Mouse (Mus musculus): Measurements from ENCODE around the gene Cers5. TPM values are rescaled to one million over a fixed set of nuclear protein-coding genes. Genes with fewer than 3 reads are reported as not detected.
"Not testable (repeated sequence)": the region's sequence is repeated elsewhere in the genome, so short reads cannot be mapped to it uniquely, and the experiment has no call there.

Cers5 gene
- 64.7 and 68.7 TPM in 2 replicates for polyA plus RNA-seq (2014; fragmentation: Nextera tagmentation; extraction: Ambion mirVana)

GRCm38 (mm10) chr15:99772881-99772924 is at the start of gene Cers5:
Gene Cers5, minus strand, starts transcription at chr15:99772885.
- Histone ChIP-seq H3K27ac (ENCODE audit: low read depth) (peak within 1 kb of the TSS; percentile 93), H3K9ac (ENCODE audit: low read length) (peak within 1 kb of the TSS; percentile 77), H3K4me1 (replicated peaks; ENCODE audit: control insufficient read depth, insufficient read depth, low read length) (peaks cover 19% of the 10 kb centered on the region; the same call in 1 of the 2 replicates), H3K4me3 (ENCODE audit: low read depth, low read length) (peak within 1 kb of the TSS; percentile 66), H3K4me2 (ENCODE audit: low read length) (peak within 1 kb of the TSS; percentile 90)
- not testable (repeated sequence) for H3K36me3 ChIP-seq (ENCODE audit: control insufficient read depth, insufficient read depth, low read length); H3K9me3 ChIP-seq (ENCODE audit: control insufficient read depth, low read length); H3K27me3 ChIP-seq (replicated peaks; ENCODE audit: control insufficient read depth, insufficient read depth, low read length); DNase-seq (ENCODE audit: low spot score); ATAC-seq (replicated peaks; ENCODE audit: low FRiP score, low TSS enrichment, low read depth)

GRCm38 (mm10) chr15:99819621-99820279 is 47.1 kb upstream of the Cers5 start:
- peak; percentile 69 for DNase-seq (ENCODE audit: low spot score)
- ATAC-seq (replicated peaks; ENCODE audit: low FRiP score, low TSS enrichment, low read depth), result 0 out of 2 replicates have a peak, but pooled peaks have one; percentile 56
- WGBS, result 18% methylated on average over 14 of the region's 14 CpGs
- no peaks in the 10 kb centered on the region for H3K27me3 ChIP-seq (replicated peaks; ENCODE audit: control insufficient read depth, insufficient read depth, low read length)
- H3K4me1 ChIP-seq (replicated peaks; ENCODE audit: control insufficient read depth, insufficient read depth, low read length), result peaks cover 16% of the 10 kb centered on the region; the same call in 1 of the 2 replicates
- no peaks in the 10 kb centered on the region for H3K9me3 ChIP-seq (ENCODE audit: control insufficient read depth, low read length)
- peaks cover 17% of the 10 kb centered on the region for H3K36me3 ChIP-seq (ENCODE audit: control insufficient read depth, insufficient read depth, low read length)
- H3K4me2 ChIP-seq (ENCODE audit: low read length), result peak overlapping the region; percentile 67
- peak overlapping the region; percentile 62 for H3K4me3 ChIP-seq (ENCODE audit: low read depth, low read length)
- H3K9ac ChIP-seq (ENCODE audit: low read length), result peak overlapping the region; percentile 71
- H3K27ac ChIP-seq (ENCODE audit: low read depth), result peak overlapping the region; percentile 94

- Histone ChIP-seq H3K4me2 (ENCODE audit: low read length) (peak overlapping the region; percentile 67), H3K27me3 (replicated peaks; ENCODE audit: control insufficient read depth, insufficient read depth, low read length) (no peaks in the 10 kb centered on the region), H3K9me3 (ENCODE audit: control insufficient read depth, low read length) (no peaks in the 10 kb centered on the region), H3K9ac (ENCODE audit: low read length) (peak overlapping the region; percentile 71), H3K36me3 (ENCODE audit: control insufficient read depth, insufficient read depth, low read length) (peaks cover 17% of the 10 kb centered on the region), H3K4me1 (replicated peaks; ENCODE audit: control insufficient read depth, insufficient read depth, low read length) (peaks cover 16% of the 10 kb centered on the region; the same call in 1 of the 2 replicates), H3K27ac (ENCODE audit: low read depth) (peak overlapping the region; percentile 94), H3K4me3 (ENCODE audit: low read depth, low read length) (peak overlapping the region; percentile 62)
- no peak for ATAC-seq (replicated peaks; ENCODE audit: low FRiP score, low TSS enrichment, low read depth)
- DNase-seq (ENCODE audit: low spot score), result no peak
- 22% methylated on average over 6 of the region's 6 CpGs for WGBS
These were observed 46.4 kb upstream of the Cers5 start for GRCm38 (mm10) chr15:99819109-99819440.

- peaks cover 17% of the 10 kb centered on the region for H3K36me3 ChIP-seq (ENCODE audit: control insufficient read depth, insufficient read depth, low read length)
These were observed 45.8 kb upstream of the Cers5 start for GRCm38 (mm10) chr15:99818321-99819108.

GRCm38 (mm10) chr15:99817343-99818235 is 44.9 kb upstream of the Cers5 start:
- DNase-seq (ENCODE audit: low spot score), result no peak
- 17% methylated on average over 8 of the region's 8 CpGs for WGBS
- H3K9ac ChIP-seq (ENCODE audit: low read length), result peak overlapping the region; percentile 71

More at GRCm38 (mm10) chr15:99818321-99819108, 45.8 kb upstream of the Cers5 start:
- no peak for ATAC-seq (replicated peaks; ENCODE audit: low FRiP score, low TSS enrichment, low read depth)
- peak overlapping the region; percentile 71 for H3K9ac ChIP-seq (ENCODE audit: low read length)
- H3K27me3 ChIP-seq (replicated peaks; ENCODE audit: control insufficient read depth, insufficient read depth, low read length), result no peaks in the 10 kb centered on the region
- peak overlapping the region; percentile 62 for H3K4me3 ChIP-seq (ENCODE audit: low read depth, low read length)
- peak overlapping the region; percentile 94 for H3K27ac ChIP-seq (ENCODE audit: low read depth)
- H3K9me3 ChIP-seq (ENCODE audit: control insufficient read depth, low read length), result no peaks in the 10 kb centered on the region
- H3K4me2 ChIP-seq (ENCODE audit: low read length), result peak overlapping the region; percentile 67
- H3K4me1 ChIP-seq (replicated peaks; ENCODE audit: control insufficient read depth, insufficient read depth, low read length), result peaks cover 15% of the 10 kb centered on the region; the same call in 1 of the 2 replicates
- peak; percentile 69 for DNase-seq (ENCODE audit: low spot score)
- WGBS, result 13% methylated on average over 13 of the region's 13 CpGs

GRCm38 (mm10) chr15:99815999-99816398 is 43.3 kb upstream of the Cers5 start:
- ATAC-seq (replicated peaks; ENCODE audit: low FRiP score, low TSS enrichment, low read depth), result no peak

More at GRCm38 (mm10) chr15:99817343-99818235, 44.9 kb upstream of the Cers5 start:
- Histone ChIP-seq H3K27me3 (replicated peaks; ENCODE audit: control insufficient read depth, insufficient read depth, low read length) (no peaks in the 10 kb centered on the region), H3K4me2 (ENCODE audit: low read length) (peak overlapping the region; percentile 67), H3K27ac (ENCODE audit: low read depth) (peak overlapping the region; percentile 94), H3K9me3 (ENCODE audit: control insufficient read depth, low read length) (no peaks in the 10 kb centered on the region), H3K4me3 (ENCODE audit: low read depth, low read length) (peak overlapping the region; percentile 62), H3K36me3 (ENCODE audit: control insufficient read depth, insufficient read depth, low read length) (peaks cover 17% of the 10 kb centered on the region), H3K4me1 (replicated peaks; ENCODE audit: control insufficient read depth, insufficient read depth, low read length) (peaks cover 11% of the 10 kb centered on the region; the same call in 1 of the 2 replicates)
- ATAC-seq (replicated peaks; ENCODE audit: low FRiP score, low TSS enrichment, low read depth), result 0 out of 2 replicates have a peak, but pooled peaks have one; percentile 21

GRCm38 (mm10) chr15:99814554-99815260 is 42.0 kb upstream of the Cers5 start:
- DNase-seq (ENCODE audit: low spot score) (no peak), ATAC-seq (replicated peaks; ENCODE audit: low FRiP score, low TSS enrichment, low read depth) (no peak)
- H3K27me3 ChIP-seq (replicated peaks; ENCODE audit: control insufficient read depth, insufficient read depth, low read length), result no peaks in the 10 kb centered on the region
- 83% methylated on average over 24 of the region's 24 CpGs for WGBS
- H3K4me2 ChIP-seq (ENCODE audit: low read length), result no peak overlapping the region
- H3K9me3 ChIP-seq (ENCODE audit: control insufficient read depth, low read length), result no peaks in the 10 kb centered on the region
- peaks cover 11% of the 10 kb centered on the region; the same call in 1 of the 2 replicates for H3K4me1 ChIP-seq (replicated peaks; ENCODE audit: control insufficient read depth, insufficient read depth, low read length)
- H3K4me3 ChIP-seq (ENCODE audit: low read depth, low read length), result no peak overlapping the region
- H3K9ac ChIP-seq (ENCODE audit: low read length), result no peak overlapping the region
- H3K36me3 ChIP-seq (ENCODE audit: control insufficient read depth, insufficient read depth, low read length), result peaks cover 17% of the 10 kb centered on the region
- H3K27ac ChIP-seq (ENCODE audit: low read depth), result no peak overlapping the region

More at GRCm38 (mm10) chr15:99815999-99816398, 43.3 kb upstream of the Cers5 start:
- 92% methylated on average over 4 of the region's 4 CpGs for WGBS
- no peaks in the 10 kb centered on the region for H3K27me3 ChIP-seq (replicated peaks; ENCODE audit: control insufficient read depth, insufficient read depth, low read length)
- peaks cover 15% of the 10 kb centered on the region; the same call in 1 of the 2 replicates for H3K4me1 ChIP-seq (replicated peaks; ENCODE audit: control insufficient read depth, insufficient read depth, low read length)
- DNase-seq (ENCODE audit: low spot score), result no peak
- no peak overlapping the region for H3K27ac ChIP-seq (ENCODE audit: low read depth)
- H3K9me3 ChIP-seq (ENCODE audit: control insufficient read depth, low read length), result no peaks in the 10 kb centered on the region
- H3K36me3 ChIP-seq (ENCODE audit: control insufficient read depth, insufficient read depth, low read length), result peaks cover 17% of the 10 kb centered on the region
- H3K4me3 ChIP-seq (ENCODE audit: low read depth, low read length), result no peak overlapping the region
- H3K9ac ChIP-seq (ENCODE audit: low read length), result no peak overlapping the region
- H3K4me2 ChIP-seq (ENCODE audit: low read length), result no peak overlapping the region

GRCm38 (mm10) chr15:99813639-99814038 is 41.0 kb upstream of the Cers5 start:
- DNase-seq (ENCODE audit: low spot score) (no peak), ATAC-seq (replicated peaks; ENCODE audit: low FRiP score, low TSS enrichment, low read depth) (no peak)
- WGBS, result 97% methylated on average over 6 of the region's 6 CpGs

More at GRCm38 (mm10) chr15:99813639-99814038, 41.0 kb upstream of the Cers5 start:
- Histone ChIP-seq H3K4me1 (replicated peaks; ENCODE audit: control insufficient read depth, insufficient read depth, low read length) (peaks cover 11% of the 10 kb centered on the region; the same call in 1 of the 2 replicates), H3K27ac (ENCODE audit: low read depth) (no peak overlapping the region), H3K9me3 (ENCODE audit: control insufficient read depth, low read length) (no peaks in the 10 kb centered on the region), H3K4me3 (ENCODE audit: low read depth, low read length) (no peak overlapping the region), H3K27me3 (replicated peaks; ENCODE audit: control insufficient read depth, insufficient read depth, low read length) (no peaks in the 10 kb centered on the region), H3K4me2 (ENCODE audit: low read length) (no peak overlapping the region), H3K36me3 (ENCODE audit: control insufficient read depth, insufficient read depth, low read length) (peaks cover 21% of the 10 kb centered on the region), H3K9ac (ENCODE audit: low read length) (no peak overlapping the region)

Measured in intestine, embryonic 14.5 days (tissue).